Mouse (Mus musculus): ENCODE data around the gene Map3k10. TPM values are rescaled to one million over a fixed set of nuclear protein-coding genes. Genes with fewer than 3 reads are reported as not detected.
A peak's percentile ranks its signal among the peaks of the same experiment; 100 is the strongest.

The Map3k10 gene
- total RNA-seq, 2 experiments from 2014 or later = 220 to 227 TPM

GRCm38 (mm10) chr7:27613751-27614499, 60.5 kb downstream of the Map3k10 start:
- peak; percentile 61 to 75 for DNase-seq (ENCODE audit: extremely low spot score in 1 of 2, low spot score in 2 of 2)
- intact Hi-C loops (cut with DNase I) = no loop called here

GRCm38 (mm10) chr7:27612940-27613339, 61.5 kb downstream of the Map3k10 start:
- intact Hi-C loops (cut with DNase I) = no loop called here
- no peak for DNase-seq (ENCODE audit: extremely low spot score in 1 of 2, low spot score in 2 of 2)

DNA sequence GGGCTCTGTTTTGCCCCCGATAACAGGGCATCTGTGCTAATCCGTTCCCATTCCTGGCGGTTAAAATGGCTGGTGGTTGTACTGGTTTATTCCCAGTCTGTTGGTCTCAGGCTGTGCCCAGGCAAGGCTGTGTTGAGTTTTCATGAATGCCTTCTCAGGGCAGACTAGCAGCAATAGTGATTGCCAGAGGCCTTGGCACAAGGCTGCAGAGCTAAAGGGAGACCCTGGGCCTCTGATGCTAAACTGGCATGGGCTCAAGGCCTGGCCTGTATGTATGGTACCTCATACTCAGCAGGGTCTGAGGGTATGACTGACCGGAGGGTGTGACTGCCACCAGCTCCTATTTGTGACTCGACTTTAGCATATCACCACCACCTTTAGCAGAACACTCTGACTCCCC, 63.5 kb downstream of the Map3k10 start:
- DNase-seq (ENCODE audit: extremely low spot score in 1 of 2, low spot score in 2 of 2) = no peak
- intact Hi-C loops (cut with DNase I) = no loop called here

GRCm38 (mm10) chr7:27610370-27610769, 64.0 kb downstream of the Map3k10 start:
- intact Hi-C loops (cut with DNase I) = no loop called here
- no peak for DNase-seq (ENCODE audit: extremely low spot score in 1 of 2, low spot score in 2 of 2)

GRCm38 (mm10) chr7:27609688-27610087, 64.7 kb downstream of the Map3k10 start:
- intact Hi-C loops (cut with DNase I) = no loop called here
- DNase-seq (ENCODE audit: extremely low spot score in 1 of 2, low spot score in 2 of 2) = no peak

DNA sequence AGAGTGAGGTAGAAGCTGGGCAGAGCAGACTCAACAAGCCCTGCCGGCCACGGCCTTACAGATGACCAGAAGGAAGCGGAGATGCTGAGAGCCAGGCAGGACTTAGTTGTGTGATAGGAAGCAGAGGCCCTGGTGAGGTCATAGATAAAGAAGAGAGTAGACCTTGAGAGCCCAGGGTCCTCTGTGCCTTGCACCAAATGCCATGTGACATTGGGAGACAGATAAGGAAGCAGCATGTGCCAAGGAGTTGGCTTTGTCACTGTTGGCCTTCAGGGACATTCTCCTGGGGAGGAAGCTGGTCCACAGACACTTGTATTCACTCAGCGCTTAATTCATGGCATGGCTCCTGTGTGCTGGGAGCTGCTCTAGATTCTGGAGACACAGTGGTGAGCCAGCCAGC, 65.1 kb downstream of the Map3k10 start:
- intact Hi-C loops (cut with DNase I) = no loop called here
- no peak for DNase-seq (ENCODE audit: extremely low spot score in 1 of 2, low spot score in 2 of 2)

GRCm38 (mm10) chr7:27608130-27608529, 66.3 kb downstream of the Map3k10 start:
- intact Hi-C loops (cut with DNase I) = no loop called here
- DNase-seq (ENCODE audit: extremely low spot score in 1 of 2, low spot score in 2 of 2) = no peak

DNA sequence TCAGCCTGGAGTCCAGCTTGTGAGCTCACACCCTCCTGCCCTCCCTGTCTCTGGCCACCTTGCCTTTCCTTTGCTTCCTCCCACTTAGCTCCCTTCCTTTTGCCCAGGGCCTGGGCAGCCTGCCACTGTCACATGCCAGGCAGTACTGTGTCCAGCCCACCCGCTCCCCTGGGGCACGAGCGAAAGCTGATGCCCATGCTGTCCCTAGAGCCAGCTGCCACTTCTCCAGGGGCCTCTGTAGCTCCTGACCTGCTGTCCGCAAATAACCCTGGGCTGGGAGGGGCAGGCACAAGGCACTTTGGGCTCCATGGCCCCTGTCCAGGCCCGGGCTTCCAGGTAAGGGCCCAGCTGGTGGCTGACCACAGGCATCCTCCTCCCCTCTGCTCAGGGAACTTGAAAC, 66.8 kb downstream of the Map3k10 start:
- DNase-seq (ENCODE audit: extremely low spot score in 1 of 2, low spot score in 2 of 2) = peak in 1 of 2 experiments; percentile 80
- intact Hi-C loops (cut with DNase I) = no loop called here

DNA sequence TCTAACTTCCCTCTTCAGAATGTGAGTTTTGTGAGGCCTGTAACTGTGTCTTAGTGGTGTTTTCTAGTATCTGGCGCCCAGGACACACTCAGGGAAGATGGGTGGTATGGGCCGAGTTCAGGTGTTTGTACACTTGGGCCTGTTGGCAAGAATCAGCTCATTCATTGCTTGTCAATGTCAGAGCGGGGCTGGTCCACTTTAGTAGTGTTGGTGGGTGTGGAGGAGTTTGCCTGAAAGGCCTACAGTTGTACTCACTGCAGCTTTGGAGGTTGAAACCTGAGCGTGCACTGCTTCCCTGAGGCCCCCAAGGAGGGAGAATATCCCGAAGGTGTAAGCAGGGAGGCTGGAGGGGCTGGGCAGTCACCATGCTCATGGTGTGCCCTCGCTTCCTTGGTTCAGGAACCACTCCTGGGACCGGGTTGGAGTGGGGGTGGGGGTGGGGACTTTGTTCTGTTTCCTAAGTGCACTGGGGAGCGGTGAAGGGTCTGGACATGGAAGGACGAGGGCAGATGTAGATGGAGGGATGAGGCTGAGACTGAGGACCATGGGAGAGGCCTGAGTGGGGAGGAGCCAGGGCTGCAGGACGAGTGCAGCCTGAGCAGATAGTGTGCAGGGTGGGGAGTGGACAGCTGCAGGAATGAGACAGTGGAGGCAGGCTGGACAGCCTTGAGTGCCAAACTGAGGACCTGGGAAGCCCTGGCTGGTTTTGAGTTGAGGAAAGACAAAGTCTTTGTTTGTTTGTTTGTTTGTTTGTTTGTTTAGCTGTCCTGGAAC, 67.7 kb downstream of the Map3k10 start:
- no peak for DNase-seq (ENCODE audit: extremely low spot score in 1 of 2, low spot score in 2 of 2)
- intact Hi-C loops (cut with DNase I) = no loop called here

Other genes with a start within 250 kb of the Map3k10 start
- gene Sptbn4, start 226.9 kb downstream of the Map3k10 start, total RNA-seq (2021) = 10 to 100 TPM; 89.7 to 99.2 TPM
- 10 to 100 TPM; 11.8 to 12.7 TPM for gene Blvrb, start 226.6 kb downstream of the Map3k10 start, total RNA-seq (2021)
- 1 to 10 TPM; 2.5 to 3.2 TPM for gene Sertad3, start 200.8 kb downstream of the Map3k10 start, total RNA-seq (2021)
- gene Sertad1, start 187.7 kb downstream of the Map3k10 start, total RNA-seq (2021) = 1 to 10 TPM; 6.0 to 7.0 TPM
- gene Prx, start 175.3 kb downstream of the Map3k10 start, total RNA-seq (2021) = 1 to 10 TPM; 1.4 TPM
- gene Hipk4, start 151.3 kb downstream of the Map3k10 start, total RNA-seq (2021) = under 1 TPM; 0.26 to 0.34 TPM
- gene Pld3, start 121.4 kb downstream of the Map3k10 start, total RNA-seq (2021) = 100 to 1,000 TPM; 520 to 550 TPM
- gene 2310022A10Rik, start 121.4 kb downstream of the Map3k10 start, total RNA-seq (2021) = 10 to 100 TPM; 23.1 to 26.2 TPM
- gene Akt2, start 83.0 kb downstream of the Map3k10 start, total RNA-seq (2021) = 100 to 1,000 TPM in 1 of 2 experiments, 10 to 100 TPM in 1; 92.2 to 103 TPM
- 100 to 1,000 TPM; 139 to 145 TPM for gene Ttc9b, start 20.7 kb downstream of the Map3k10 start, total RNA-seq (2021)
- 1 to 10 TPM; 8.3 to 9.8 TPM for gene Zfp607b, start 14.7 kb upstream of the Map3k10 start, total RNA-seq (2021)
- 10 to 100 TPM; 35.7 to 38.8 TPM for gene Zfp60, start 56.8 kb upstream of the Map3k10 start, total RNA-seq (2021)
- 1 to 10 TPM; 6.4 to 8.3 TPM for gene Zfp626, start 132.6 kb upstream of the Map3k10 start, total RNA-seq (2021)
- 1 to 10 TPM; 4.0 to 4.6 TPM for gene Zfp59, start 164.0 kb upstream of the Map3k10 start, total RNA-seq (2021)
- gene Zfp607a, start 182.9 kb upstream of the Map3k10 start, total RNA-seq (2021) = 1 to 10 TPM; 2.5 to 3.1 TPM